Mouse (Mus musculus) hindbrain, embryonic 11.5 days (tissue): ENCODE results near the gene 4930442H23Rik. TPM values are rescaled to one million over a fixed set of nuclear protein-coding genes. Genes with fewer than 3 reads are reported as not detected.
"Not testable (repeated sequence)": the region's sequence is repeated elsewhere in the genome, so short reads cannot be mapped to it uniquely, and the experiment has no call there.

Experiments
- ATAC-seq: fragments of 200-750 bp; cut with Nextera tagmentation; 2 replicates; pipeline ENCODE4 v1.8.0; 2017; ENCODE audit warnings: mild to moderate bottlenecking, moderate TSS enrichment, moderate library complexity; ENCODE audit not compliant: low FRiP score
- DNase-seq: peaks from one replicate; pipeline ENCODE4 v3.0.0-alpha.2; 2015; ENCODE audit warnings: low spot score
- H3K27ac ChIP-seq: fragments of 300-500 bp; sonication (generic); 2 replicates; pipeline ENCODE4 v1.5.1; 2014; ENCODE audit warnings: mild to moderate bottlenecking, low read depth, low read length
- H3K27me3 ChIP-seq: fragments of 300-500 bp; sonication (generic); 2 replicates; pipeline ENCODE4 v1.6.1; 2014; ENCODE audit warnings: mild to moderate bottlenecking, low read length, moderate library complexity, mixed read lengths; ENCODE audit not compliant: control insufficient read depth, insufficient read depth
- H3K36me3 ChIP-seq: fragments of 300-500 bp; sonication (generic); 2 replicates; pipeline ENCODE4 v1.6.1; 2014; ENCODE audit warnings: mild to moderate bottlenecking, low read length, moderate library complexity, mixed read lengths; ENCODE audit not compliant: control insufficient read depth, insufficient read depth
- H3K4me1 ChIP-seq: fragments of 300-500 bp; sonication (generic); replicated peaks from 2 replicates; pipeline ENCODE4 v1.6.1; 2014; ENCODE audit warnings: low read length, mixed read lengths; ENCODE audit not compliant: control insufficient read depth, insufficient read depth
- H3K4me2 ChIP-seq: fragments of 300-500 bp; sonication (generic); replicated peaks from 2 replicates; pipeline ENCODE4 v1.6.1; 2014; ENCODE audit warnings: mild to moderate bottlenecking, low read depth, low read length
- H3K4me3 ChIP-seq: fragments of 300-500 bp; sonication (generic); 2 replicates; pipeline ENCODE4 v1.5.1; 2014; ENCODE audit warnings: low read depth, low read length
- H3K9ac ChIP-seq: fragments of 300-500 bp; sonication (generic); 2 replicates; pipeline ENCODE4 v1.6.1; 2014; ENCODE audit warnings: low read depth, low read length
- H3K9me3 ChIP-seq: fragments of 300-500 bp; sonication (generic); 2 replicates; pipeline ENCODE4 v1.6.1; 2016; ENCODE audit warnings: low read length; ENCODE audit not compliant: control insufficient read depth
- WGBS: fragments of 180-500 bp; shearing (Covaris S2); extraction: QIAGEN DNeasy Blood & Tissue Kit; methylation state at CpG from one replicate; pipeline ENCODE4 v1.1.7; 2014; 5-methylcytosine and 5-hydroxymethylcytosine counted together
- polyA plus RNA-seq: library from polyadenylated mRNA; unstranded; fragments of >200 nt; fragmentation: Nextera tagmentation; extraction: Ambion mirVana; gene quantifications from 2 replicates; pipeline ENCODE4 v1.2.1, GENCODE M21; 2014

Gene 4930442H23Rik
- polyA plus RNA-seq, 1 experiment from 2014 or later, result not detected

GRCm38 (mm10) chr10:81176466-81177271 lies 7.0 kb downstream of the 4930442H23Rik start, which contains the start of gene Eef2:
Eef2 (plus strand) TSS chr10:81176631.
- peak; percentile 81 for ATAC-seq
- Histone ChIP-seq H3K27me3 (no peaks in the 10 kb centered on the region), H3K9ac (peak within 1 kb of the TSS; percentile 93), H3K4me1 (peaks cover 14% of the 10 kb centered on the region), H3K27ac (peak within 1 kb of the TSS; percentile 85), H3K4me3 (peak within 1 kb of the TSS; percentile 84), H3K9me3 (no peaks in the 10 kb centered on the region), H3K4me2 (peak within 1 kb of the TSS; percentile 92), H3K36me3 (peaks cover 40% of the 10 kb centered on the region)
- DNase-seq, result peak; percentile 99
- under 1% methylated on average over 77 of the region's 77 CpGs for WGBS

DNA sequence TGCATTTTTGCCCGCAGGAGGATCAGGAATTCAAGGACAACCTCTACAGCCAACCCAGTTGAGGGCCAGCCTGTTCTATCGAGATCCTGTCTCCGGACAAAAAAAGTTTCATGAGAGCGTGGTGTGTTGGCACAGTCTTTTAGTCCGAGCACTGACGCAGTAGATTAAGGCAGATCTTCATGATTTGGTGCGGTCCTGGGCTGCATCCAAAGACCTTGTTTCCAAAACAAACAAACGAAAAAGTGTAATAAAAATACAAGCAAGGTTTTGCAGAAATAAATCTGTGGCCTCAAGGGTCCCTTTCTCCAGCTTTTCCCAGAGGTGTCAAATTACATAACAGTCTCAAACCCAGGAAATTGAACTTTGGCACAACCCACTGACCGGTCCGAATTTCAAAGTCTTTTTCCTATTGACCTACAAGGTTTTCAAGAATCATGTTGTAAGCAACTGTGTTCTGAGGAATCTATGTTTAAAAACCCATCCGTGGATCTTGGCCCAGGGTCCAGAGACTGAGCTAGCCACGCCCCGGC lies 7.6 kb downstream of the 4930442H23Rik start:
- Histone ChIP-seq H3K4me1 (peaks cover 14% of the 10 kb centered on the region), H3K27ac (peak overlapping the region; percentile 85), H3K9ac (peak overlapping the region; percentile 31; the same call in 1 of the 2 replicates), H3K9me3 (no peaks in the 10 kb centered on the region), H3K4me3 (peak overlapping the region; percentile 84), H3K27me3 (no peaks in the 10 kb centered on the region), H3K36me3 (peaks cover 33% of the 10 kb centered on the region), H3K4me2 (peak overlapping the region; percentile 35)
- DNase-seq, result no peak
- WGBS, result 9% methylated on average over 13 of the region's 13 CpGs
- ATAC-seq, result peak; percentile 20; the same call in 1 of the 2 replicates

GRCm38 (mm10) chr10:81175345-81175701 lies 8.3 kb downstream of the 4930442H23Rik start:
- not testable (repeated sequence) for H3K4me3 ChIP-seq
- peaks cover 14% of the 10 kb centered on the region for H3K4me1 ChIP-seq
- 13% methylated on average over 3 of the region's 4 CpGs for WGBS

GRCm38 (mm10) chr10:81174617-81175344 lies 8.9 kb downstream of the 4930442H23Rik start:
- H3K27ac ChIP-seq, result peak overlapping the region; percentile 85
- H3K4me3 ChIP-seq, result peak overlapping the region; percentile 37
- peak overlapping the region; percentile 67 for H3K4me2 ChIP-seq
- H3K27me3 ChIP-seq, result no peaks in the 10 kb centered on the region
- peaks cover 14% of the 10 kb centered on the region for H3K4me1 ChIP-seq
- H3K9ac ChIP-seq, result peak overlapping the region; percentile 76
- H3K36me3 ChIP-seq, result peaks cover 21% of the 10 kb centered on the region
- no peaks in the 10 kb centered on the region for H3K9me3 ChIP-seq
- 4% methylated on average over 29 of the region's 29 CpGs for WGBS
- peak; percentile 78 for ATAC-seq
- DNase-seq, result peak; percentile 95

More at GRCm38 (mm10) chr10:81175345-81175701, 8.3 kb downstream of the 4930442H23Rik start:
- ATAC-seq, H3K27me3 ChIP-seq, DNase-seq, H3K9me3 ChIP-seq: not testable (repeated sequence)
- peaks cover 26% of the 10 kb centered on the region for H3K36me3 ChIP-seq
- H3K4me2 ChIP-seq, result peak overlapping the region; percentile 67
- peak overlapping the region; percentile 85 for H3K27ac ChIP-seq
- peak overlapping the region; percentile 76; the same call in 1 of the 2 replicates for H3K9ac ChIP-seq

- ATAC-seq, result peak; percentile 11; the same call in 1 of the 2 replicates
- no peaks in the 10 kb centered on the region for H3K9me3 ChIP-seq
- H3K36me3 ChIP-seq, result peaks cover 5% of the 10 kb centered on the region; the same call in 1 of the 2 replicates
- no peaks in the 10 kb centered on the region for H3K27me3 ChIP-seq
- WGBS, result 9% methylated on average over 21 of the region's 21 CpGs
- peak overlapping the region; percentile 85 for H3K27ac ChIP-seq
- H3K4me2 ChIP-seq, result peak overlapping the region; percentile 25; the same call in 1 of the 2 replicates
- peak; percentile 93 for DNase-seq
- no peak overlapping the region for H3K4me3 ChIP-seq
- peaks cover 14% of the 10 kb centered on the region for H3K4me1 ChIP-seq
- H3K9ac ChIP-seq, result peak overlapping the region; percentile 52
Measured at GRCm38 (mm10) chr10:81173132-81173531, 10.5 kb downstream of the 4930442H23Rik start.

DNA sequence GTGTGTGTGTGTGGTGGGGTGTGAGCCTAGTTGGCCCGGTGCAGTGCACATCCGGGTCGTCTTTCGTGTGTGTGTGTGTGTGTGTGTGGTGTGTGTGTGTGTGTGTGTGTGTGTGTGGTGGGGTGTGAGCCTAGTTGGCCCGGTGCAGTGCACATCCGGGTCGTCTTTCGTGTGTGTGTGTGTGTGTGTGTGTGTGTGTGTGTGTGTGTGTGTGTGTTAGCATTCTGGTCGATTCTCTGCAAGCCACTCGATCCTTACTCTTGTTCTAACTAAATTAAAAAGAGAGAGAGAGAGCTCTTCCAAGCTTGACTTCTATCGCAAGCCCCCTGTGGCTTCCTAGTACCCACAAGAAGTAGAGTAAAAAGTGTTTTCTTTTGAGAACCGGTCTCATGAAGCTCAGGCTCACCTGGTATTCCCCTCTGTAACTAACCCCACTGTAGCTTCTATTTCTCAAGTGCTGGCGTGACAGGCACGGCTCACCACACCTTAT lies 14.2 kb downstream of the 4930442H23Rik start:
- H3K9me3 ChIP-seq, H3K4me3 ChIP-seq, H3K27ac ChIP-seq, H3K36me3 ChIP-seq, H3K9ac ChIP-seq, DNase-seq, ATAC-seq, H3K4me2 ChIP-seq, H3K27me3 ChIP-seq: not testable (repeated sequence)
- H3K4me1 ChIP-seq, result peaks cover 11% of the 10 kb centered on the region
- 54% methylated on average over 6 of the region's 14 CpGs for WGBS

DNA sequence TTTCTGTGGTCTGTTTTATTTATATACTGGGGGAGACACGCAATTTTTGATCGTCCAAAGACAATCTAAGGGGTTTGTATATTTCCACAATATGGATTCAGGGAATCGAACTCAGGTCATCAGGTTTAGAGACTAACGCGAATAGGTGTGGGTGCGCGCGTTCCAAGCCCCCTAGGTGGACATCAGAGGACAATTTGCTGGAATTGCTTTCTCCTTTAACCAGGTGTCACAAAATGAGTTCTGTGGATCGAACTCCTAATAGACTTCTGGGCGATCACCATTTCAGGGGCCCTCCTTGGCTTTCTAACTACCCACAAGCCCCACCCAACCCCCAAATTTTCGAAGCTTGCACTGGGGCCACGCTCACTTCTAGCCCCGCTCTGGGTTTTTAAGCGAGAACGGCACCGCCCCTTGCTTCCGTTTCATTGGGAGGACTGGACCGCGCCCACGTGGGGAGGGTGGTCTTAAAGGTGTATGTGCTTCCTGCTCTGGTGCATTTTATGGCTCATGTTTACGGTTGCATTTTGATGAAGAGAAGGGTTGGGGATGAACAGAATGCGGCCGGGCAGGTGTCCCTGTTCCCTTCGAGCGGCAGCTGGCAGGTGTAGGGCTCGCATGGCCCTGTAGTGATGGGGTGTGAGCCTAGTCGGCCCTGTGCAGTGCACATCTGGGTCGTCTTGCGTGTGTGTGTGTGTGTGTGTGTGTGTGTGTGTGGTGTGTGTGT lies 15.0 kb downstream of the 4930442H23Rik start:
- peak overlapping the region; percentile 27 for H3K4me3 ChIP-seq
- peaks cover 8% of the 10 kb centered on the region for H3K4me1 ChIP-seq
- H3K4me2 ChIP-seq, result peak overlapping the region; percentile 66
- WGBS, result 6% methylated on average over 29 of the region's 29 CpGs
- H3K27ac ChIP-seq, result peak overlapping the region; percentile 24; the same call in 1 of the 2 replicates
- peak overlapping the region; percentile 29; the same call in 1 of the 2 replicates for H3K9ac ChIP-seq
- no peaks in the 10 kb centered on the region for H3K9me3 ChIP-seq
- no peaks in the 10 kb centered on the region for H3K36me3 ChIP-seq
- H3K27me3 ChIP-seq, result no peaks in the 10 kb centered on the region
- no peak for ATAC-seq
- DNase-seq, result peak; percentile 80

GRCm38 (mm10) chr10:81168087-81168431 lies 15.6 kb downstream of the 4930442H23Rik start:
- Histone ChIP-seq H3K4me2 (peak overlapping the region; percentile 66), H3K9ac (0 out of 2 replicates have a peak overlapping the region, but pooled peaks have one; percentile 28), H3K36me3 (no peaks in the 10 kb centered on the region), H3K27me3 (no peaks in the 10 kb centered on the region), H3K4me1 (0 out of 2 replicates have a peak, but pooled peaks cover 3% of the 10 kb centered on the region), H3K27ac (peak overlapping the region; percentile 24; the same call in 1 of the 2 replicates), H3K4me3 (peak overlapping the region; percentile 27), H3K9me3 (no peaks in the 10 kb centered on the region)
- DNase-seq (no peak), ATAC-seq (peak; percentile 75)
- 9% methylated on average over 5 of the region's 5 CpGs for WGBS
